9 mouse cellular contexts compared by ENCODE assay signal in the genomic region with DNA sequence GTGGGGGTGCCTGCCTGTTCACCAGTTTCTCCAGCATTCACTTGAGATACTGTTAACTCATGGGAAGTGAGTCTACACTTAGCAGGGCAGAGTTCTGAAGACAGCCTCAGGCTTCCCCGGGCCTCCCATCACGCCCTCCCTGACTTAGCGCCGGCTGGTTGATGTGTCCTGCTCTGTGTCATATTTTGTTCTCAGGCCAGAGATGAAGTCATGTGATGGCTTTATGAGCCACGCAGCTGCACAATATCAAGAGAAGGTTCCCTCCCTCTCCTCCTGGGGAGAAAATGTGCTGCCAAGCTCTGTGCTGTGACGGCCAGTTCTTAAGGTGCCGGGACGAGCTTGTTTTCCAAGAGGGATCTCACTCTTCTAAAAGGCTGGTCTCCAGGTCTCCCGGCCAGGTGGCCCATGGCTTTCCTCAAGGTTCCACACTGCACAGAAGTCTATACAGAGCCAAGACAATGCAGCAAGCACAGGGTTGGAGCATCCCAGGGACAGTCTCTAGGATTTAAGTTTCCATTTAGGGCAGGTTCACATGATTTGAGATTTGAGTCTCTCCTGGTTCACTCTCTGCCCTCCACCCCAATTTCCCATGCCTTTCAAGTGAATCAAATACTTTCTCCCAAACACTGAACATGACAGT.
DNase-seq lines count a peak whose midpoint lies in the region; ATAC-seq lines count a peak whose summit lies in the region.
"Had no signal": no experiment of that assay in that cellular context is flagged by ENCODE, and none has a peak within 500 bp of the region (broad histone marks: within the 10 kb centered on the region; RNA-seq: fewer than 3 reads in every experiment).

No protein-coding gene starts in this region.

- peak; percentile 92 for ATAC-seq in intestine, embryonic 15.5 days
- peak; percentile 93 for ATAC-seq in lung, embryonic 16.5 days (ENCODE audit: low read depth)

- H3K27ac ChIP-seq in embryonic facial prominence, embryonic 10.5 days (replicated peaks): 0 out of 2 replicates have a peak overlapping the region, but pooled peaks have one; percentile 14
- peak overlapping the region; percentile 66 for H3K27ac ChIP-seq in intestine, embryonic 15.5 days
- peak overlapping the region; percentile 36; the same call in 1 of the 2 replicates for H3K27ac ChIP-seq in lung, embryonic 16.5 days (ENCODE audit: low read length)
- H3K27ac ChIP-seq: hindbrain, embryonic 15.5 days had no signal

- no peak overlapping the region for H3K9ac ChIP-seq in intestine, embryonic 15.5 days
- H3K9ac ChIP-seq in lung, embryonic 16.5 days (ENCODE audit: low read length): no peak overlapping the region
- H3K9ac ChIP-seq: hindbrain, embryonic 15.5 days had no signal

- no peaks in the 10 kb centered on the region for H3K27me3 ChIP-seq in embryonic facial prominence, embryonic 10.5 days (replicated peaks; ENCODE audit: low read depth, poor library complexity, severe bottlenecking)
- H3K27me3 ChIP-seq in intestine, embryonic 15.5 days (replicated peaks): no peaks in the 10 kb centered on the region
- no peaks in the 10 kb centered on the region for H3K27me3 ChIP-seq in lung, embryonic 16.5 days (ENCODE audit: control insufficient read depth, insufficient read depth, low read depth, low read length)
- H3K27me3 ChIP-seq: hindbrain, embryonic 15.5 days had no signal

- H3K36me3 ChIP-seq in embryonic facial prominence, embryonic 10.5 days (replicated peaks): no peaks in the 10 kb centered on the region
- no peaks in the 10 kb centered on the region for H3K36me3 ChIP-seq in intestine, embryonic 15.5 days
- H3K36me3 ChIP-seq in lung, embryonic 16.5 days (ENCODE audit: control insufficient read depth, insufficient read depth, low read length): no peaks in the 10 kb centered on the region
- H3K36me3 ChIP-seq: hindbrain, embryonic 15.5 days had no signal

- 89% methylated on average over 9 of the region's 9 CpGs for WGBS in embryonic facial prominence, embryonic 10.5 days
- 49% methylated on average over 9 of the region's 9 CpGs for WGBS in intestine, embryonic 15.5 days
- WGBS in lung, embryonic 16.5 days: 42% methylated on average over 9 of the region's 9 CpGs

- peaks cover 9% of the 10 kb centered on the region for H3K4me1 ChIP-seq in embryonic facial prominence, embryonic 10.5 days
- peaks cover 11% of the 10 kb centered on the region; the same call in 1 of the 2 replicates for H3K4me1 ChIP-seq in intestine, embryonic 15.5 days (replicated peaks)
- peaks cover 9% of the 10 kb centered on the region for H3K4me1 ChIP-seq in lung, embryonic 16.5 days (replicated peaks; ENCODE audit: control insufficient read depth, insufficient read depth, low read length)
- H3K4me1 ChIP-seq: hindbrain, embryonic 15.5 days had no signal

- peaks cover 8% of the 10 kb centered on the region; the same call in 1 of the 2 replicates for H3K9me3 ChIP-seq in embryonic facial prominence, embryonic 10.5 days
- H3K9me3 ChIP-seq in intestine, embryonic 15.5 days: no peaks in the 10 kb centered on the region
- 0 out of 2 replicates have a peak, but pooled peaks cover 7% of the 10 kb centered on the region for H3K9me3 ChIP-seq in lung, embryonic 16.5 days (ENCODE audit: control insufficient read depth, low read length)

- H3K4me3 ChIP-seq in embryonic facial prominence, embryonic 10.5 days: no peak overlapping the region
- no peak overlapping the region for H3K4me3 ChIP-seq in intestine, embryonic 15.5 days (replicated peaks)
- H3K4me3 ChIP-seq in lung, embryonic 16.5 days (ENCODE audit: low read length): no peak overlapping the region
- H3K4me3 ChIP-seq: hindbrain, embryonic 15.5 days had no signal

- DNase-seq in 3T3-L1 (ENCODE audit: low read depth, low spot score): peak; percentile 30
- DNase-seq in embryonic facial prominence, embryonic 10.5 days (ENCODE audit: low spot score): no peak
- DNase-seq in embryo, embryonic 11 days: no peak
- DNase-seq in frontal cortex, adult 2 months (ENCODE audit: extremely low spot score in 1 of 2, low spot score in 1 of 2): no peak
- DNase-seq in retina, embryonic 14.5 days (ENCODE audit: low spot score): no peak
- no peak for DNase-seq in thymus, adult 18-20 months

- no peak overlapping the region for H3K4me2 ChIP-seq in intestine, embryonic 15.5 days (replicated peaks)
- H3K4me2 ChIP-seq in lung, embryonic 16.5 days (ENCODE audit: low read depth, low read length): no peak overlapping the region
- H3K4me2 ChIP-seq: hindbrain, embryonic 15.5 days had no signal

Comparison
In these comparisons a context has a peak if more than half of its experiments do, and no peak if none do; other contexts are left out.
1. H3K27ac ChIP-seq: peak in every context shown above with its lines; median percentile 66 in intestine, embryonic 15.5 days; 36 in lung, embryonic 16.5 days; 14 in embryonic facial prominence, embryonic 10.5 days.